Mouse (Mus musculus) small intestine, adult 2 months (tissue): ENCODE measurements at regions not wholly inside any gene's neighbourhood (a gene's known extent, or its start where the extent isn't known, plus 50 kb on each side); places are given as distances from the start of the nearest gene placed in this dataset.

Experiments used
- CTCF ChIP-seq: fragments of 200-500 bp; IDR thresholded peaks from 2 replicates; pipeline ENCODE4 v1.5.1; 2012; ENCODE audit warnings: low read depth, mild to moderate bottlenecking, control low read depth, inconsistent platforms, low read length, moderate library complexity, mixed read lengths; ENCODE audit not compliant: insufficient replicate concordance, insufficient read length; ENCODE audit errors: extremely low read depth
- POLR2A ChIP-seq: fragments of 200-500 bp; IDR thresholded peaks from 2 replicates; pipeline ENCODE4 v1.6.1; 2012; ENCODE audit warnings: low read depth, mild to moderate bottlenecking, control low read depth, inconsistent platforms, low read length, moderate library complexity

DNA sequence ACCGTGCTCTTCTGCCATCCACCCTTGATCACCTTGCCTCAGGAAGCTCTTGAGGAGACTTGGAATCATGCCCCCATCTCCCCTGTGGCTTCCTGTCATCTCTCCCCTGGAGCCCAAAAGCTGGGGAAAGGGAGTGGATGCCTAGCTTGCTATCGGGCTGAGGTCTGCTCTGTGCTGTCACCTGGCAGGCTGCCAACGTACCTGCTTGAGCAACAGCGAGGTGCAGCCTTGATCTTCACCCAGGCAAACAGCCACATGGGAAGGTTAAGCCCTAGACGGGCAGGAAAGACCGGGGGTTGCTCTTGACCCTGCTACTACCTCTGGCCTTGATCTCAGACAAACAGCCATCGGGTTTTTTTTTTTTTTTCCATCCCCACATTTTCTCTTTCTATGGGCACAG, 90.9 kb upstream of the Hes1 start:
- TF ChIP-seq POLR2A (no peak), CTCF (no peak)
